Mouse (Mus musculus) midbrain, embryonic 12.5 days (tissue): ENCODE results near the gene Satb2. TPM values are rescaled to one million over a fixed set of nuclear protein-coding genes. Genes with fewer than 3 reads are reported as not detected.

Source experiments
- microRNA-seq: library from miRNA; unstranded; fragments of <30 nt; microRNA quantifications from one replicate; pipeline ENCODE4, GENCODE M21; 2017
- polyA plus RNA-seq: library from polyadenylated mRNA; unstranded; fragments of >200 nt; fragmentation: Nextera tagmentation; extraction: Ambion mirVana; gene quantifications from 2 replicates; pipeline ENCODE4 v1.2.1, GENCODE M21; 2016

Gene Satb2
- polyA plus RNA-seq, 1 experiment from 2014 or later: 0.99 TPM

Small RNAs within 50 kb of the gene (microRNA-seq; reads per million reads assigned to microRNA genes)
- gene Gm23943: not detected
